ENCODE assay signal across 9 mouse cellular contexts in genomic region chr13:21215275-21215983, GRCm38 (mm10). TPM values are rescaled to one million over a fixed set of nuclear protein-coding genes. Genes with fewer than 3 reads are reported as not detected.
A peak's percentile ranks its signal among the peaks of the same experiment; 100 is the strongest.
DNase-seq lines count a peak whose midpoint lies in the region; ATAC-seq lines count a peak whose summit lies in the region.
"Had no signal": no experiment of that assay in that cellular context is flagged by ENCODE, and none has a peak within 500 bp of the region (broad histone marks: within the 10 kb centered on the region; RNA-seq: fewer than 3 reads in every experiment).

No protein-coding gene starts in this region.

- peak overlapping the region; percentile 46 for H3K4me3 ChIP-seq in hindbrain, embryonic 16.5 days (ENCODE audit: low read length)
- peak overlapping the region; percentile 13; the same call in 1 of the 2 replicates for H3K4me3 ChIP-seq in macrophage (ENCODE audit: inconsistent target)

- H3K9me3 ChIP-seq in hindbrain, embryonic 16.5 days (ENCODE audit: control insufficient read depth, low read length): 0 out of 2 replicates have a peak, but pooled peaks cover 2% of the 10 kb centered on the region

- peak; percentile 95 for ATAC-seq in hindbrain, embryonic 16.5 days
- ATAC-seq: Patski had no signal

- H3K36me3 ChIP-seq in hindbrain, embryonic 16.5 days (ENCODE audit: control insufficient read depth, insufficient read depth, low read length): no peaks in the 10 kb centered on the region
- H3K36me3 ChIP-seq in macrophage (ENCODE audit: inconsistent target): no peaks in the 10 kb centered on the region

- no peaks in the 10 kb centered on the region for H3K4me1 ChIP-seq in hindbrain, embryonic 16.5 days (ENCODE audit: control insufficient read depth, insufficient read depth, low read depth, low read length)

- DNase-seq in gastrocnemius, adult 18-20 months (ENCODE audit: low spot score): peak; percentile 32
- DNase-seq in gastrocnemius, postnatal 25 days: no peak
- peak; percentile 86 to 88 for DNase-seq in cerebellum, postnatal 10 days
- peak; percentile 54 to 89 for DNase-seq in frontal cortex, postnatal 14 days (ENCODE audit: low spot score in 2 of 2)
- peak; percentile 83 to 86 for DNase-seq in left cerebral cortex, adult 18-20 months (ENCODE audit: low spot score in 2 of 2)
- peak; percentile 70 for DNase-seq in right cerebral cortex, postnatal 14 days

- H3K27me3 ChIP-seq in hindbrain, embryonic 16.5 days (replicated peaks; ENCODE audit: control insufficient read depth, insufficient read depth, low read length): peaks cover 3% of the 10 kb centered on the region; the same call in 1 of the 2 replicates
- H3K27me3 ChIP-seq: Patski had no signal

- H3K9ac ChIP-seq in hindbrain, embryonic 16.5 days (ENCODE audit: low read depth, low read length): peak overlapping the region; percentile 37; the same call in 1 of the 2 replicates

- 2% methylated on average over 20 of the region's 20 CpGs for WGBS in hindbrain, embryonic 16.5 days
- WGBS in macrophage (ENCODE audit: missing documents): 15% methylated on average over 20 of the region's 20 CpGs

- H3K79me2 ChIP-seq in macrophage (ENCODE audit: inconsistent target): no peaks in the 10 kb centered on the region

- no peak overlapping the region for H3K27ac ChIP-seq in hindbrain, embryonic 16.5 days (ENCODE audit: low read depth, low read length)
- H3K27ac ChIP-seq in macrophage: no peak overlapping the region

- H3K4me2 ChIP-seq in hindbrain, embryonic 16.5 days (ENCODE audit: low read length): peak overlapping the region; percentile 73

RNA-seq across cellular contexts. Expression of gene Trim27, which starts 36.2 kb away (rescaled TPM):
- 10 to 100 TPM; 21.0 to 22.0 TPM for total RNA-seq in gastrocnemius, adult 18-20 months (2021)
- total RNA-seq in gastrocnemius, postnatal 25 days (2021): 10 to 100 TPM; 20.6 to 24.7 TPM
- polyA plus RNA-seq in hindbrain, embryonic 16.5 days (2015; fragmentation: Nextera tagmentation; extraction: Ambion mirVana): 70.1 and 75.0 TPM in 2 replicates
- 10 to 100 TPM; 38.6 to 38.8 TPM for total RNA-seq in left cerebral cortex, adult 18-20 months (2021)
- total RNA-seq in macrophage (2018; cell fraction: chromatin; rRNA removed): 10 to 100 TPM in 24 of 26 experiments, 1 to 10 TPM in 2; 4.3 to 52.1 (median 25.5) TPM
- total RNA-seq in macrophage (2018; cell fraction: cytosol; rRNA removed): 10 to 100 TPM; 22.7 to 50.8 (median 44.2) TPM
- 10 to 100 TPM in 25 of 26 experiments, 1 to 10 TPM in 1; 9.8 to 66.8 (median 25.0) TPM for total RNA-seq in macrophage (2018; cell fraction: nucleus; rRNA removed)
- polyA plus RNA-seq in macrophage (2018): 29.7 to 59.8 TPM (median 37.0 TPM) in 3 replicates
